Mouse (Mus musculus) cortical plate, adult 2 months (tissue): Measurements from ENCODE around the gene Pla2g10.

Experiments
- CTCF ChIP-seq: fragments of 200-500 bp; IDR thresholded peaks from 2 replicates; pipeline ENCODE4 v1.5.1; 2011; ENCODE audit warnings: mild to moderate bottlenecking, control low read depth, low read length; ENCODE audit not compliant: insufficient read depth; ENCODE audit errors: extremely low read depth
- POLR2A ChIP-seq: fragments of 200-500 bp; IDR thresholded peaks from 2 replicates; pipeline ENCODE4 v1.6.1; 2011; ENCODE audit warnings: mild to moderate bottlenecking, low read length, control low read depth; ENCODE audit not compliant: insufficient read depth; ENCODE audit errors: extremely low read depth

GRCm38 (mm10) chr16:13766367-13766766 is 35.6 kb upstream of the Pla2g10 start:
- TF ChIP-seq CTCF (no peak), POLR2A (no peak)
